Mouse (Mus musculus) forebrain, postnatal 0 days (tissue): ENCODE measurements around the gene Zfp281. TPM values are rescaled to one million over a fixed set of nuclear protein-coding genes. Genes with fewer than 3 reads are reported as not detected.

Source experiments
- ATAC-seq: fragments of 200-750 bp; cut with Nextera tagmentation; 2 replicates; pipeline ENCODE4 v1.8.0; 2017; ENCODE audit warnings: mild to moderate bottlenecking, moderate library complexity
- DNase-seq: peaks from one replicate; pipeline ENCODE4 v3.0.0-alpha.2; 2015
- H3K27ac ChIP-seq: fragments of 300-500 bp; sonication (generic); 2 replicates; pipeline ENCODE4 v1.5.1; 2014; ENCODE audit warnings: low read depth, mild to moderate bottlenecking, antibody characterized with exemption, low read length, moderate library complexity, mixed read lengths
- H3K27me3 ChIP-seq: fragments of 300-500 bp; sonication (generic); 2 replicates; pipeline ENCODE4 v1.6.1; 2014; ENCODE audit warnings: mild to moderate bottlenecking, low read length, mixed read lengths; ENCODE audit not compliant: insufficient read depth
- H3K36me3 ChIP-seq: fragments of 300-500 bp; sonication (generic); 2 replicates; pipeline ENCODE4 v1.6.1; 2014; ENCODE audit warnings: mild to moderate bottlenecking, moderate library complexity; ENCODE audit not compliant: insufficient read depth
- H3K4me1 ChIP-seq: fragments of 300-500 bp; sonication (generic); 2 replicates; pipeline ENCODE4 v1.6.1; 2014; ENCODE audit warnings: antibody characterized with exemption; ENCODE audit not compliant: insufficient read depth
- H3K4me2 ChIP-seq: fragments of 300-500 bp; sonication (generic); 2 replicates; pipeline ENCODE4 v1.6.1; 2014; ENCODE audit warnings: low read depth, mild to moderate bottlenecking, moderate library complexity
- H3K4me3 ChIP-seq: fragments of 300-500 bp; sonication (generic); 2 replicates; pipeline ENCODE4 v1.5.1; 2014; ENCODE audit warnings: low read depth, low read length, mixed read lengths
- H3K9ac ChIP-seq: fragments of 300-500 bp; sonication (generic); 2 replicates; pipeline ENCODE4 v1.6.1; 2014; ENCODE audit warnings: mild to moderate bottlenecking
- H3K9me3 ChIP-seq: fragments of 300-500 bp; sonication (generic); 2 replicates; pipeline ENCODE4 v1.6.1; 2016; ENCODE audit warnings: low read length
- CTCF ChIP-seq: sonication (generic); IDR thresholded peaks from 2 replicates; pipeline ENCODE4 v1.5.1; 2016; ENCODE audit warnings: antibody characterized with exemption, control low read depth, low read depth
- WGBS: fragments of 180-500 bp; shearing (Covaris S2); extraction: QIAGEN DNeasy Blood & Tissue Kit; methylation state at CpG from one replicate; pipeline ENCODE4 v1.1.7; 2014; 5-methylcytosine and 5-hydroxymethylcytosine counted together
- polyA plus RNA-seq: library from polyadenylated mRNA; unstranded; fragments of >200 nt; fragmentation: Nextera tagmentation; extraction: Ambion mirVana; gene quantifications from 2 replicates; pipeline ENCODE4 v1.2.1, GENCODE M21; 2015
- total RNA-seq: library from RNA; depleted of rRNA; stranded (reverse); fragments of >200 nt; gene quantifications from 2 replicates; pipeline ENCODE4 v1.2.3, GENCODE M21; 2014

Zfp281 gene
- total and polyA plus RNA-seq, 2 experiments from 2014 or later = 23.5 to 43.6 TPM

DNA sequence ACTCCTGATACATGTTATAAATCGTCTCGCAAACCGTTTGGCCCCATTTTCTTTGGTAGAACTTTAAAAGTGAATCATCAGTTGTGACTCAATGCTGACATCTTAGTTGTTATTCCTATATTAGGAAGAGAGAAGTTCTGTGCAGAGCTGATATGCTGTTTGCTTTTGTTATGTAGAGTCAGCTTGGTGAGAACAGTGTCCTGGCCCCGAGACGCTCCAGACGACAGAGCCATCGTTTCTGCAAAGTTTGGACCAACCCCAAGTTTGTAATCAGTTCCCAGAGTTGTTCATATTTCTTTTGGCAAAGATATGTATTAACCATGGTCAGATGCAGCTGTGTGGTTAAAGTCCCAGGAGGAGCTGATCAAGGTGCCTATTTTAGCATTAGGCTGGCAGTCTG is 31.9 kb downstream of the Zfp281 start:
- H3K9ac ChIP-seq = no peak overlapping the region
- no peak overlapping the region for H3K4me2 ChIP-seq
- no peak overlapping the region for H3K4me3 ChIP-seq
- TF ChIP-seq CTCF = no peak
- no peaks in the 10 kb centered on the region for H3K36me3 ChIP-seq
- WGBS = 71% methylated on average over 7 of the region's 7 CpGs
- no peak overlapping the region for H3K27ac ChIP-seq
- no peaks in the 10 kb centered on the region for H3K27me3 ChIP-seq
- H3K9me3 ChIP-seq = no peaks in the 10 kb centered on the region
- H3K4me1 ChIP-seq = peaks cover 3% of the 10 kb centered on the region; the same call in 1 of the 2 replicates
- ATAC-seq (no peak), DNase-seq (no peak)

DNA sequence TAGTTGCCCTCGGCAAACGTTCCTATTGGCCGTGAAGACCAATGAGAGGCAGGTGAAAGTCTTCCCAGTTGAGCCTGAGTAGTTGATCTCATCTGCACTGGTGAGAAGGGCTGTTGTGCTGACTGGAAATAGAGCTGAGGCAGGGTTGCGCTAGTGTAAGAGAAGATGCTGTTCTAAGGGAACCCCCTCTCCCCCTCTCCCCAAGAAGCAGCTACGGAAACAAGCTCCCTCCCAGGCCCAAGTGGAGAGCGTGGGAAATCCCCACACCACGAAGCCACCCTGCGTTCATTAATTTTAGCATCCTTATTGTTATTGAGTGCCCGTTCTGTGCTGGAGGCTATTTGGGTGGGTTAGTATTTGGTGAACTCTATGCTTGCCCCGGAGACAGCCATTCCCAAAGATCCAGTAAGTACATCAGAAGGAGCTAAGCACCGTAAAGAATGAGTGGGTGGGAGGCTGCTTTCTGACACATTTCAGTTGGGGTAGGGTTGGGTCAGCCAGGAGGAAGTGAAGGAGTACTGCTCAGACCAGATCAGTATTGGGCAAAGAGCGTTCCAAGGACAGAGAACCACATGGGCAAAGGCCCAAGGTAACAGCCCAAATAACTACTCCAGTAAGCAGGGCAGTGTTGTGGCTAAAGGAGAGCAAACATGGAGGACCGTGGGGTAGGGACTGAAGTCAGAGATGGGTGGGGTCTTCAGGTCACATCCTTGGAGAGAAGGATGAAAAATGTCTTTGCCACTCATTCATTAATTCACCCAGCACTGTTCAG is 33.9 kb downstream of the Zfp281 start:
- WGBS = 85% methylated on average over 13 of the region's 13 CpGs
- TF ChIP-seq CTCF = no peak
- Histone ChIP-seq H3K9me3 (no peaks in the 10 kb centered on the region), H3K4me1 (peaks cover 11% of the 10 kb centered on the region), H3K27ac (no peak overlapping the region), H3K27me3 (no peaks in the 10 kb centered on the region), H3K9ac (no peak overlapping the region), H3K4me3 (no peak overlapping the region), H3K36me3 (no peaks in the 10 kb centered on the region), H3K4me2 (no peak overlapping the region)
- DNase-seq = no peak
- no peak for ATAC-seq

DNA sequence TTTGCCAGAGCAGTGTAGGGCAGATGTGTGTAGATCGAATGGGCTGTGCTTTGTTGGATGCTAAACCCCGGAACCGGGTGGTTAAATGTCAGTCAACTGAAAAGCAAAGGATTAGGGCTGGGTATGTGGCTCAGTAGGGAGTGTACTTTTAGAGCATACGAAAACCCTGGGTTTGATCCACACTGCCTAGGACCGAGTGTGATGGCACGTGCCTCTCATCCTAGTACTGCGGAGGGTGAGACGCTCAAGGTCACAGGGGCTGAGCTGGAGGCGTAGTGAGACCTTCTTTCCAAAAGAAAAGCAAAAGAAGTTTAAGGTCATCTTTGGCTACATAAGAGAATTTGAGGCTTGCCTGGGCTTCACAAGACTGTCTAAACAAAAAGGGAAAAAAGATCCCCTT is 34.6 kb downstream of the Zfp281 start:
- Histone ChIP-seq H3K4me1 (peaks cover 11% of the 10 kb centered on the region), H3K9me3 (no peaks in the 10 kb centered on the region), H3K27ac (no peak overlapping the region), H3K27me3 (no peaks in the 10 kb centered on the region), H3K4me3 (no peak overlapping the region), H3K36me3 (no peaks in the 10 kb centered on the region), H3K4me2 (no peak overlapping the region), H3K9ac (no peak overlapping the region)
- WGBS = 69% methylated on average over 9 of the region's 9 CpGs
- TF ChIP-seq CTCF = no peak
- DNase-seq (no peak), ATAC-seq (no peak)

DNA sequence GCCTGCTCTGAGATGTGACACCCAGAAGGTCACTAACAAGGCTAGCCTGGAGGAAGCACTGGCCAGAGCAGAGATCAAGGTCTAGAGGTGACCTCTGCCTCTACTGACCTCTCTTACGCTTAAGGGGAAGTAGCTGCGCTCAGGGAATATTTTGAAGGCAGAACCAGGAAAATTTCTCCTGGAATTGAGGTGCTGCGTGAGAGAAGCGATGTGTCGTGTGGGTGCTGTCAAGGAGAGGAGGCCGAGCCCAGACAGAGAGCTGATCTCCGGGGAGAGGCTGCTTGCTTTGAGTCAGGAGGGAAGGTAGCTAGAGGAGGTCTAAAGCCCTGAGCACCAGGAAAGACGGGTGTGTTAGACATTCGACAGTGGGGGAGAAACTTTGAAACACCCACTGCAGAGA is 35.2 kb downstream of the Zfp281 start:
- 83% methylated on average over 9 of the region's 9 CpGs for WGBS
- Histone ChIP-seq H3K9ac (no peak overlapping the region), H3K27ac (no peak overlapping the region), H3K4me1 (peaks cover 11% of the 10 kb centered on the region), H3K4me2 (no peak overlapping the region), H3K27me3 (no peaks in the 10 kb centered on the region), H3K36me3 (no peaks in the 10 kb centered on the region), H3K9me3 (no peaks in the 10 kb centered on the region), H3K4me3 (no peak overlapping the region)
- no peak for DNase-seq
- no peak for TF ChIP-seq CTCF
- ATAC-seq = no peak

DNA sequence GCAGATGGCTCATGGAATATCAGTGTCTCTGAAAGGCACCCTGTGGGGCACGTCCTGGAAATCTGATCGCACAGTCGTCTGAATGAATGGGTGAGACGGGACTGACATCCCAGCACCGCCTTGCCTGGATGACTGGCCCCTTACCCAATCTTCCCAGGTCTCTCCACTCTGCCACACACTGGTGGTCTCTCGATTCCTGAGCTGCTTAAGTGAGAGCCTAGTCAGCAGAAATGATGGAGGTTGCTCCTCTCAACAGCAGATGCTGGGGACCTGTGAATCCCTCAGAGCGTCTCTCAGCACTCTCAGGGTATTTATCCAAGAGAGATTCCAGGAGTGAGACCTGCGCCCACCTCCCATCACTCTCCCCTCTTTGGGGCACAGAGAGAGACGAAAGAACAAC is 36.8 kb downstream of the Zfp281 start:
- WGBS = 24% methylated on average over 9 of the region's 9 CpGs
- Histone ChIP-seq H3K27me3 (no peaks in the 10 kb centered on the region), H3K9me3 (no peaks in the 10 kb centered on the region), H3K4me3 (no peak overlapping the region), H3K9ac (no peak overlapping the region; the same call in 1 of the 2 replicates), H3K27ac (no peak overlapping the region), H3K4me2 (no peak overlapping the region), H3K4me1 (peaks cover 11% of the 10 kb centered on the region), H3K36me3 (no peaks in the 10 kb centered on the region)
- ATAC-seq (no peak), DNase-seq (no peak)
- TF ChIP-seq CTCF = no peak

DNA sequence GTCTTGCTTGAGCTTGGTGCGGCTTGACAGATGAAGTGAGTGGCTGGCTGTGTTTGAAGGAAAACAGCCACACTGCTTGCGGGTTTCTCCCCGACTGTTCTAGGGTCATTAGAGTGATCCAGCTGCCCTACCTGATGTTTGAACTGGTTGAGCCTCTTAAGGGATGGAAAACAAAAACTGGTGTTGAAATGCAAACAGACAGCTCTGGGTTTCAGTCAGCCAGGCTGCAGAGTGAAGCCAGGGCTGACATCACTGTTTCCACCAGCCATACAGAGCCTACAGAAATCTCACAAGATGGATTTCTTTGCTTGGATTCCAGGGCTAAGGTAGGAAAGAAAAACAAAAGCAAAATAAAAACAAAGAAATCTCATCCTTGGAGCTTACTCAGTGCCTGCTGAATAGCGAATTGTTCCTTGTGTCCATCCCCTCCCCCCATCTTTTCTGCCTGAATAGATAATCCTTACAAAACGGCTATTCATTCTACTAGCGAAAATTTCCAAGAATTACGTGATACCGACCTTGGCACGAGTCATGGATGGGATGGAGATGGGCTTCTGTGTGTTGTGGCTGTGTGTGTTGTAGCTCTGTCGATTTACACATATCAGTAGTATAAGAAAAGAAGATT is 37.4 kb downstream of the Zfp281 start:
- no peak for TF ChIP-seq CTCF
- Histone ChIP-seq H3K4me1 (peaks cover 11% of the 10 kb centered on the region), H3K9ac (no peak overlapping the region; the same call in 1 of the 2 replicates), H3K4me2 (no peak overlapping the region; the same call in 1 of the 2 replicates), H3K36me3 (no peaks in the 10 kb centered on the region), H3K27me3 (no peaks in the 10 kb centered on the region), H3K27ac (no peak overlapping the region), H3K9me3 (no peaks in the 10 kb centered on the region), H3K4me3 (no peak overlapping the region)
- ATAC-seq (peak; percentile 50), DNase-seq (peak; percentile 56)
- WGBS = 13% methylated on average over 10 of the region's 10 CpGs

DNA sequence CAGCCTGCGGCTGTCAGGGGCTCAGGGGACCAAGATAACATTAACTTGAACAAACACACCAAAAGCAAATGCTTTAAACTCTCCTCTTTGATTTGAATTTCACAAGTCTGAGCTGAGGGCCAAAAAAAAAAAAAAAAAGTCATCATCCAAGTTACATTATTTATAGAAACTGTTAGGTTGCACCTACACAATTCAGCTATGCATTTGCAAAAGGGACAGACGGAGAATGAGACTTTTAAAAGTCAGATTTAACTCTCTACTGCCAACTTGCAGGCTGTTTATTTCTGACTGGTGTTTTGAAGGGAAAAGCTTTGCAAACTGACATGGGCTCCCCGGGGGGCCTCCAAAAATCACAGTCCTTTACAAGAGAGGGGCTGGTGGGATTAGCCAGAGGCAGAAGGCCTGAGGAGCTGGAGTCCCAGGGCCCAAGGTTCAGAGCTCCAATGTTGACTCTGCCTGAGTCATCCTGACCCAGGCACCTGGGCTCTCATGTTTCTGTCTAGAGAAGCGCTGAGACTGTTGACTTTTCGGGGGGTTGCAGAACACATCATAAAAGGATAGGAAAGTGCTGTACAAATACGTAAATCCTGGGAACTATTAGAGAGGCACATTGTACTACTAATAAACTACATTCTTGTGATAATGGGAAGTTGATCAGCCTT is 40.4 kb downstream of the Zfp281 start:
- 51% methylated on average over 6 of the region's 6 CpGs for WGBS
- Histone ChIP-seq H3K4me1 (peaks cover 11% of the 10 kb centered on the region), H3K36me3 (no peaks in the 10 kb centered on the region), H3K27ac (0 out of 2 replicates have a peak overlapping the region, but pooled peaks have one; percentile 15), H3K4me2 (no peak overlapping the region), H3K9ac (no peak overlapping the region), H3K9me3 (no peaks in the 10 kb centered on the region), H3K4me3 (no peak overlapping the region), H3K27me3 (no peaks in the 10 kb centered on the region)
- peak; percentile 44 for ATAC-seq
- DNase-seq = peak; percentile 41
- TF ChIP-seq CTCF = no peak
